Mouse (Mus musculus): ENCODE data around the gene Ypel2.

DNA sequence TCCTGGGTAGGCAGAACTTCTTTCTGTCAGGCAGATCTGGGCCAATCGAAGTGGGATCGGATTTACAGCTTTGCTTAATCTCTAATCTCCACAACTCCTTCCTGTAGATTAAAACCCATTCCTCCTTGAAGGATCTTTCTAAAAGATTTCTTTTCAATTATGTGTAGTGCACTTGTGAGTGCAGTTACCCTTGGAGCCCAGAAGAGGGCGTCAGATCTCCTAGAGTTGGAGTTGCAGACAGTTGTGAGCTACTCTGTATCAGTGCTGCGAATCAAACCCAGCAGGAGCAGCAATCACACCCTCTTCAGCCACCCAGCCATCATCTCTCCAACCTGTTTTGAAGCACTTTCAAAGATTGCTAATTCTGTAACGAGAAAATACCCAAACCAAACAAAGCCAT lies 26.9 kb upstream of the Ypel2 start:
- TF ChIP-seq POLR2A (IDR thresholded peaks at IDR 0.05; ENCODE audit: borderline replicate concordance, extremely low read depth, insufficient read depth, insufficient read length, poor library complexity, severe bottlenecking) (no peak), CTCF (IDR thresholded peaks at IDR 0.05; ENCODE audit: borderline replicate concordance, extremely low read depth, insufficient read depth, insufficient read length) (no peak)

Measured in brain, embryonic 14.5 days (tissue).